Mouse (Mus musculus) limb, embryonic 11.5 days (tissue): ENCODE measurements around the gene Nmrk1. TPM values are rescaled to one million over a fixed set of nuclear protein-coding genes. Genes with fewer than 3 reads are reported as not detected.

Experiments
- ATAC-seq: fragments of 200-750 bp; cut with Nextera tagmentation; 2 replicates; pipeline ENCODE4 v1.8.0; 2017; ENCODE audit warnings: low read depth; ENCODE audit not compliant: insufficient number of reproducible peaks, low FRiP score, low TSS enrichment
- DNase-seq: peaks from one replicate; pipeline ENCODE4 v3.0.0-alpha.2; 2015; ENCODE audit warnings: low spot score
- H3K27ac ChIP-seq: fragments of 300-500 bp; sonication (generic); replicated peaks from 2 replicates; pipeline ENCODE4 v1.5.1; 2014; ENCODE audit warnings: low read depth, mild to moderate bottlenecking, low read length
- H3K27me3 ChIP-seq: fragments of 300-500 bp; sonication (generic); 2 replicates; pipeline ENCODE4 v1.6.1; 2014; ENCODE audit warnings: mild to moderate bottlenecking, low read length, mixed read lengths; ENCODE audit not compliant: control insufficient read depth, insufficient read depth
- H3K36me3 ChIP-seq: fragments of 300-500 bp; sonication (generic); 2 replicates; pipeline ENCODE4 v1.6.1; 2014; ENCODE audit warnings: mild to moderate bottlenecking, low read length, moderate library complexity, mixed read lengths; ENCODE audit not compliant: control insufficient read depth, insufficient read depth
- H3K4me1 ChIP-seq: fragments of 300-500 bp; sonication (generic); 2 replicates; pipeline ENCODE4 v1.6.1; 2014; ENCODE audit warnings: low read length, mixed read lengths; ENCODE audit not compliant: control insufficient read depth, insufficient read depth
- H3K4me2 ChIP-seq: fragments of 300-500 bp; sonication (generic); 2 replicates; pipeline ENCODE4 v1.6.1; 2014; ENCODE audit warnings: low read depth, mild to moderate bottlenecking, moderate library complexity; ENCODE audit not compliant: severe bottlenecking
- H3K4me3 ChIP-seq: fragments of 300-500 bp; sonication (generic); 2 replicates; pipeline ENCODE4 v1.5.1; 2014; ENCODE audit warnings: low read depth, low read length
- H3K9ac ChIP-seq: fragments of 300-500 bp; sonication (generic); 2 replicates; pipeline ENCODE4 v1.6.1; 2014; ENCODE audit warnings: mild to moderate bottlenecking, low read length
- H3K9me3 ChIP-seq: fragments of 300-500 bp; sonication (generic); 2 replicates; pipeline ENCODE4 v1.6.1; 2016; ENCODE audit warnings: low read length; ENCODE audit not compliant: control insufficient read depth
- WGBS: fragments of 180-500 bp; shearing (Covaris S2); extraction: QIAGEN DNeasy Blood & Tissue Kit; methylation state at CpG from one replicate; pipeline ENCODE4 v1.1.7; 2014; 5-methylcytosine and 5-hydroxymethylcytosine counted together
- polyA plus RNA-seq: library from polyadenylated mRNA; unstranded; fragments of >200 nt; fragmentation: Nextera tagmentation; extraction: Ambion mirVana; gene quantifications from 2 replicates; pipeline ENCODE4 v1.2.1, GENCODE M21; 2014

Nmrk1 gene
- polyA plus RNA-seq, 1 experiment from 2014 or later, result 8.5 TPM

- ATAC-seq, result no peak
- Histone ChIP-seq H3K4me3 (no peak overlapping the region), H3K4me1 (0 out of 2 replicates have a peak, but pooled peaks cover 2% of the 10 kb centered on the region), H3K27ac (no peak overlapping the region), H3K9me3 (no peaks in the 10 kb centered on the region), H3K4me2 (no peak overlapping the region), H3K27me3 (no peaks in the 10 kb centered on the region), H3K9ac (no peak overlapping the region), H3K36me3 (no peaks in the 10 kb centered on the region)
- 76% methylated on average over 5 of the region's 5 CpGs for WGBS
- DNase-seq, result no peak
Measured at GRCm38 (mm10) chr19:18590234-18590633, 41.5 kb upstream of the Nmrk1 start.

GRCm38 (mm10) chr19:18590942-18591354 lies 40.8 kb upstream of the Nmrk1 start:
- H3K4me2 ChIP-seq, result no peak overlapping the region
- no peak for DNase-seq
- H3K9me3 ChIP-seq, result no peaks in the 10 kb centered on the region
- no peak overlapping the region for H3K9ac ChIP-seq
- no peak for ATAC-seq
- H3K4me3 ChIP-seq, result no peak overlapping the region
- 0 out of 2 replicates have a peak, but pooled peaks cover 2% of the 10 kb centered on the region for H3K4me1 ChIP-seq
- no peaks in the 10 kb centered on the region for H3K36me3 ChIP-seq
- H3K27ac ChIP-seq, result no peak overlapping the region
- 62% methylated on average over 5 of the region's 5 CpGs for WGBS
- H3K27me3 ChIP-seq, result no peaks in the 10 kb centered on the region

GRCm38 (mm10) chr19:18592919-18593318 lies 38.8 kb upstream of the Nmrk1 start:
- no peaks in the 10 kb centered on the region for H3K27me3 ChIP-seq
- no peak overlapping the region for H3K4me2 ChIP-seq
- no peak overlapping the region for H3K27ac ChIP-seq
- H3K4me3 ChIP-seq, result no peak overlapping the region
- WGBS, result 81% methylated on average over 6 of the region's 6 CpGs
- ATAC-seq (no peak), DNase-seq (no peak)
- no peaks in the 10 kb centered on the region for H3K9me3 ChIP-seq
- no peaks in the 10 kb centered on the region for H3K36me3 ChIP-seq
- H3K9ac ChIP-seq, result no peak overlapping the region
- 0 out of 2 replicates have a peak, but pooled peaks cover 2% of the 10 kb centered on the region for H3K4me1 ChIP-seq

- Histone ChIP-seq H3K4me2 (no peak overlapping the region), H3K36me3 (no peaks in the 10 kb centered on the region), H3K9me3 (no peaks in the 10 kb centered on the region), H3K27me3 (no peaks in the 10 kb centered on the region), H3K9ac (no peak overlapping the region), H3K4me3 (no peak overlapping the region), H3K27ac (no peak overlapping the region), H3K4me1 (0 out of 2 replicates have a peak, but pooled peaks cover 2% of the 10 kb centered on the region)
- ATAC-seq (no peak), DNase-seq (no peak)
- 85% methylated on average over 10 of the region's 10 CpGs for WGBS
Measured at GRCm38 (mm10) chr19:18593722-18594121, 38.0 kb upstream of the Nmrk1 start.

- no peak overlapping the region for H3K9ac ChIP-seq
- ATAC-seq (no peak), DNase-seq (no peak)
- no peaks in the 10 kb centered on the region for H3K36me3 ChIP-seq
- H3K4me1 ChIP-seq, result no peaks in the 10 kb centered on the region
- no peaks in the 10 kb centered on the region for H3K27me3 ChIP-seq
- 89% methylated on average over 5 of the region's 5 CpGs for WGBS
- H3K4me2 ChIP-seq, result no peak overlapping the region
- no peaks in the 10 kb centered on the region for H3K9me3 ChIP-seq
- no peak overlapping the region for H3K4me3 ChIP-seq
- no peak overlapping the region for H3K27ac ChIP-seq
Measured at GRCm38 (mm10) chr19:18596876-18597275, 34.9 kb upstream of the Nmrk1 start.

GRCm38 (mm10) chr19:18597772-18598171 lies 34.0 kb upstream of the Nmrk1 start:
- ATAC-seq, result no peak
- Histone ChIP-seq H3K4me3 (no peak overlapping the region), H3K9ac (no peak overlapping the region), H3K4me2 (no peak overlapping the region), H3K27ac (no peak overlapping the region), H3K9me3 (no peaks in the 10 kb centered on the region), H3K4me1 (no peaks in the 10 kb centered on the region), H3K27me3 (no peaks in the 10 kb centered on the region), H3K36me3 (no peaks in the 10 kb centered on the region)
- DNase-seq, result no peak
- WGBS, result 86% methylated on average over 6 of the region's 6 CpGs

- H3K27me3 ChIP-seq, result no peaks in the 10 kb centered on the region
- DNase-seq (no peak), ATAC-seq (no peak)
- H3K27ac ChIP-seq, result no peak overlapping the region
- 86% methylated on average over 3 of the region's 3 CpGs for WGBS
- H3K9me3 ChIP-seq, result no peaks in the 10 kb centered on the region
- H3K4me1 ChIP-seq, result no peaks in the 10 kb centered on the region
- no peak overlapping the region for H3K4me3 ChIP-seq
- no peak overlapping the region for H3K4me2 ChIP-seq
- no peak overlapping the region for H3K9ac ChIP-seq
- H3K36me3 ChIP-seq, result no peaks in the 10 kb centered on the region
Measured at GRCm38 (mm10) chr19:18598265-18598926, 33.4 kb upstream of the Nmrk1 start.

- no peak overlapping the region for H3K4me2 ChIP-seq
- H3K9ac ChIP-seq, result no peak overlapping the region
- H3K4me1 ChIP-seq, result no peaks in the 10 kb centered on the region
- H3K36me3 ChIP-seq, result no peaks in the 10 kb centered on the region
- no peaks in the 10 kb centered on the region for H3K9me3 ChIP-seq
- 85% methylated on average over 8 of the region's 8 CpGs for WGBS
- ATAC-seq (no peak), DNase-seq (no peak)
- no peak overlapping the region for H3K27ac ChIP-seq
- no peaks in the 10 kb centered on the region for H3K27me3 ChIP-seq
- H3K4me3 ChIP-seq, result no peak overlapping the region
Measured at GRCm38 (mm10) chr19:18599051-18599450, 32.7 kb upstream of the Nmrk1 start.

GRCm38 (mm10) chr19:18599650-18600049 lies 32.1 kb upstream of the Nmrk1 start:
- Histone ChIP-seq H3K36me3 (no peaks in the 10 kb centered on the region), H3K4me1 (no peaks in the 10 kb centered on the region), H3K27me3 (no peaks in the 10 kb centered on the region), H3K4me3 (no peak overlapping the region), H3K9me3 (no peaks in the 10 kb centered on the region), H3K9ac (no peak overlapping the region), H3K27ac (no peak overlapping the region), H3K4me2 (no peak overlapping the region)
- DNase-seq (no peak), ATAC-seq (no peak)
- WGBS, result 89% methylated on average over 5 of the region's 5 CpGs
